Mouse (Mus musculus) adrenal gland, postnatal 25 days (tissue): ENCODE measurements around the gene Gnb1l. TPM values are rescaled to one million over a fixed set of nuclear protein-coding genes. Genes with fewer than 3 reads are reported as not detected.
A peak's percentile ranks its signal among the peaks of the same experiment; 100 is the strongest.

ENCODE experiments used
- DNase-seq: peaks from one replicate; pipeline ENCODE4 v3.0.0; 2021; ENCODE audit warnings: mixed read lengths
- total RNA-seq: library from RNA; stranded (reverse); gene quantifications from 2 replicates; pipeline ENCODE4 v1.2.3, GENCODE M21; 2021

Gene Gnb1l
- total RNA-seq, 1 experiment from 2014 or later: 9.4 TPM

DNA sequence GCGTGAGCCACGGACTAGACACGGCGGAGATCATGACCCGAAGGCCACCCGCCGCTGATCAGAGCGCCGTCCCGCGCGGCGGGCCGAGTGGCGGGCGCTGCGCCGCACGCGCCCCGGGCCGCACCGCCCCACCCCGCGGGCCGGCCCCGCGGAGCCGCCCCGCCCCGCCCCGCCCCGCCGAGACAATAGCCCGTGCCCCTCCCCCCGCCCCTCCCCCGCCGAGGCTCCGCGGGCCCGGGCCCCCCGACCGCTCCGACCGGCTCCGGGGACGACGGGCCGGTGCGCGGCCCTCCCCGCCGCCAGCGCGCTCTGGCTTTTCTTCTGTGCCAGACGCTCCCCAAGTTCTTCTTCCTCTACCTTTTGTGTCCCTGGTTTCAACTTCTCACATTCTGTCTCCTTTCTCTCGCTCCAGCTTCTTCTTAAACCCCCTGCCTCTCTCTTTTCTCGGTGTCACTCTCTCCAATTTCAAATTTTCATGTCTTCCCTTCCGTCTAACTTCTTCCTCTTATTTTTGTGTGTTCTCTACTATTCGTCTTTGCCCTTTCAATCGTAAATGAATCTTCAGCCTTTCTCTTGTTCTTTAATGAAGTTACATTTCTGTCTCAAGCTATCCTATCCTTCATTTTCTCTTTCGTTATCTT, 88.5 kb downstream of the Gnb1l start:
- DNase-seq: no peak

DNA sequence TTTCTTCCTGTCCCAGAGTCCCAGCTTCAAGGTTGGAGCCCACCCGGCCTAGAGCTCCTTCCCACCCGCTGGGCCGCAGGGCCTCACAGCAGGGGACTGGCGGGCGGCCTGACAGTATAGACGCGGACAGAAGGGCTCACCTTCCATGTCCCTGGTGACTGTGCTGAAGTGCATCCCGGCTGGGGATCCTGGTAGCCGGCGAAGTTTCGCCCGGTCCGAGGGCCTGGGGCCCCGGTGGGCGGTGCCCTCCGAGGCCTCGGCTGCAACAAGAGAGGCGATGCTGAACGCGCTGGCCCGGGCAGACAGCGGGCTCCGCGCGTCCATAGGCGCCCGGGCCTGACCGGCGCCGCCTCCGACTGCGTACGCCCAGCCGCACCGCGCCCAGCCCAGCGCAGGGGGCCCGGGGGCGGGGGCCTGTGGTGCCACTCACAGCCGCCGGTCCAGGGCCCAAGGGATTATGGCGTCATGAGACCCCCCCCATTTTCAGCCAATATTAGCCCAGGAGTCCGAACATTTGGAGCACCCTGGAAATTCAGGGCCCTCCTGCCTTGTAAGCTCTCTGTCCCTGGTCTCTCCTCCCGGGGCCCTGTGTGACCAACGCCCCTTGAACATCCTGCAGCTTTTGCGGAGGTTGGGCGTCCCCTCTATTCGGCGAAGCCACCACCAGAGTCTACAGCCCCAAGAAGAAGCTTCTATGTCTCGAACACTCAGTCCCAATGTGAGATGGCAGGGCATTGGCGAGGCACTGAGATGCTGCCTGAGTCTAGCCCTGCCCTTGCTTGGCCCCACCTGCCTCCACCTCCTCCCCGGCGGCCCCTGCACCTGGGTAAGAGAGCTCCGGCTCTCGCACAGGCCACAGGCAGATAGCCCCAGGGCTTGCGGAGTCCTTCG, 89.6 kb downstream of the Gnb1l start:
- DNase-seq: no peak

DNA sequence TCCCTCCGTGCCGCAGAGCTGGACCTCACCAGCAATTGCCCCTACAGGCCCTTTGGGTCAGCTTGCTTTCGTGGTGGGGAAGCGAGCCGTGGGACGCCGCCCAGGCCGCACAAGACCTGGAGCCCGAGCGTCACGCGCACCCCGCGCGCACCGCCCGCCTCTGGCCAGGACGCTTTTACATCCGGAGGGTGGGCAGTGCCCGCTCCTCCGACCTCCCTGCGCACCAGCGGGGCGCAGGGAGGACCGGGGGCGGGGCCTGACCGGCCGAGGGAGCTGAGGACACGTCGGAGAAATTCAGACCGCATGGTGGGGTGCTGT, 90.2 kb downstream of the Gnb1l start:
- no peak for DNase-seq

DNA sequence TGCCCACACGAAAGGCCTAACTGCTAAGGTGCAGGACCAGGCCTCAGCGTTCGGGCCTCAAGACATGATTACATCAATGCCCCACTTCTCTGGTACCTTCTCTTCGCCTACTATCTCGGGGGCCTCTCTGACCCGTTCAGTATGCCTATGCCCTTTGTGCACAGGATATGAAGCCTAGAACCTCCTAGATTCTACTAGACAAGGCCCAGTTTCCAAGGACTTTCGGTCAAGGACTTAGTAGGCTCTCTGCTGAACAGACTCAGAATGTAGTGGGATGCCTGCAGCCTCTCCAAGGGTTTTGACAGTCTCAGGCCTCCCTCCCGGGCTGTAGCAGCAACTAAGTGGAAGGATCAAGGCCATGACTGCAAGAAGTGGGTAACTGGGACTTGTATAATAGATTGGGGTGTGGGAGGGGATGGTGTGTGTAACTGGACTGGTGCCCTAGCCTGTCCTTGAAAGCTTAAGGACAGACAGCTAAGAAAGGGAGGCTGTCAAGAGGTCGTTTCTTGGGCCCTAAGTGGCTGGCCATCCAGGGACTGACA, 90.6 kb downstream of the Gnb1l start:
- DNase-seq: no peak

DNA sequence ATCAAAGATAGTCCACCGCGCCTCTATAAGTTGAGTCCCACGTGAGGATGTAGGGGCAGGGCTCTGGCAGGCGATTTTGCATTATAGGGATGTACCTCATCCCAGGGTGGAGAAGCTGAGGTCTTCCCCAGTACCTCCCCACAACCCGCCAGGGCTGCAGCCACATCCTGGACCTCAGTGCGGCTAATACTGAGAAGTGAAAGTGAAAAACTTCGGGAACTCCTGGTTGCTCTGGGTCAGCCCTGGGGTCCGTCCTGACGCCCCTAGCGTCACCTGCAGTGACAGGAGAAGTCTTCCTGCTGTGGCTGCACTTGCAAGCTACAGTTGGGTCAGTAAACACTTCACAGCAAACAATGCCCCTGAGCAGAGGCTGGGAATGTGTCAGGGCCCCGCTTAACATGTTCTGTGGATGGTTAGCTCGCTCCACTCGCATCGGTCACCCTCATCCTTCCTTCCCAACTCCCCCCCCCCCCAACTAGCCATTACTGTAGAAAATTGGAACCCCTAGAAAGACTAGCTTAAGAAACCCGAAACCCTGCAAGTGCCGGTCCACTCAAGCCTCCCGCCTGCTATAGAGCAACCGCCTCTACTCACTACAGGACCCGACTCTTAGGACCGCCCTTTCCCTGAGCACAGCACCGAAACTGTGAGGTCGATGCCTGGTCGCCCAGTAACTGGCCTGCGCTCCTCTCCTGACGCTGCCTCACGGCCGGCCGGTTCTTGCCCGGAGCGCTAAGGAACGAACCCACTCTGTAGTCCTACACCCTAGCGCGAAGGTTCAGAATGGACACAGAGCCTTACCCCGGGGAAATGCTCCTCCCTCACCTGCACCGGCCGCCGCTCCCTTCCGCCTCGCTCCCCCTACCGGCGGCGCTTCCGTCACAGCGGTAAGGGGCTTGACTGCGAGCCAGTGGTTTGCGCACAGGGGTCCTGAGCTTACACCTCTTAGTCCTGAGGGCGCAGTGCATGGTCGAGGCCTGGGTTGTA, 91.6 kb downstream of the Gnb1l start, which contains the start of gene Tbx1:
Gene Tbx1 (minus strand): TSS at position 868 of the 987 bp plus-strand sequence.
- DNase-seq: no peak

DNA sequence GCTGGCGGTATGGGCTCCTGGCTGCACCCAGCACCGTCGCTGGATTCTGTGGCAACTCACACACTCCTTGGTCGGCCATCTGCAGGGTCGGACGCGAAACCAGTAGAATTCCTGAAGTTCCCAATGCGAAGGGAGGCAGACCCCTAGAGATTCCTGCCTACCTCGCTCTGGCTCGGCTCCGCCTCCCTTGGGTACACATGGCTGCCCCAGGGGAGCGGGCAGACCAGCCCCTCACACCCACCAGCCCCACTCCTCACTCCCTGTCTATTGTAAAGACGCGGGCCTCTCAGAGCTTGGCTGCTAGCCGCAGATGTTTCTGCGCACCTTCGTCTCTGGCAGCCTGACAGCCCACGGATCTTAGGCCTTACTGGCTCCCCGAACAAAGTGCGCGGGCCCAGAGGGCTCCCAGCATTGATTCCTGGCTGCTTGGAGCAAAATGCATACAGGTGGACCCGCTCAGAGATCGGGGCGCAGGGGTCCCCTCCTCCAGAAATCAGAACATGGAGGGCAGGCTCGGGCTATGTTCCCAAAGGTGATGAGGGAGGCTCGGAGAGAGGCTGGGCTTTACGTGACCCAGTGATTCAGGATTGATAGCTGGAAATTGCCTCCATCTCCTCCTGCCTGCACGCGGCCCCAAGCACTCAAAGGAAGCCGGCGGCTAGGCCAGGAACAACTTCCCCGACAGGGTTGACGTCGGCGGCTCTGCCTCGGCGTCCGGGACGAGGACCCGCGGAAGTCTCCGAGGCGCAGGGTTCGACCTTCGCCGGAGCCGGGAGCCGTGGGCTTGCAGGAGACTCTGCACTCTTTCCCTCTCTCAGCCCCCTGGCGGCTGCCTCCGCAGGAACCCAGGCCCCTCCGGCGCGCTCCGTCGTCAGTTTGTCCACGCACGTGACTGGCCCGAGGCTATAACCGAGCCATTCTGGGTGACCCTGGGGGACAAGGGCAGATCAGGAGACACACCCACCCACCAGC, 92.8 kb downstream of the Gnb1l start:
- peak; percentile 15 for DNase-seq

DNA sequence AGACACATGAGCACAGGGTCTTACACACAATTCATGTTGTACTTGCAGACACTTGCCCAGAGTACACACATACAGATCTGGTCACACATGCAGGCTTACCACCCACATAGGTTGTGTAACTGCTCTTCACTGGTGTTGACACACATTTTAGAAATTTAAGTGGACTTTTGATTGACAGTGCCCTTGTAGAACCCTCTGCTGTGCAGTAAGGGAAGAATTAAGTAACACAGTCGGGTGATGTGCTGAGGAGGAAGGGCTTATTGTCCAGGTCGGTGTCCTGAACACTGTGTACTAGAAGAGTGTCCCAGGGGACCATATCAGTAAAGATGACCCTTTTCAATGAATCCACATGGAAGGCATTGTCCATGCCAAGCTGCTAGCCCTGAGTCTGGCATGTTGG, 95.4 kb downstream of the Gnb1l start:
- no peak for DNase-seq

DNA sequence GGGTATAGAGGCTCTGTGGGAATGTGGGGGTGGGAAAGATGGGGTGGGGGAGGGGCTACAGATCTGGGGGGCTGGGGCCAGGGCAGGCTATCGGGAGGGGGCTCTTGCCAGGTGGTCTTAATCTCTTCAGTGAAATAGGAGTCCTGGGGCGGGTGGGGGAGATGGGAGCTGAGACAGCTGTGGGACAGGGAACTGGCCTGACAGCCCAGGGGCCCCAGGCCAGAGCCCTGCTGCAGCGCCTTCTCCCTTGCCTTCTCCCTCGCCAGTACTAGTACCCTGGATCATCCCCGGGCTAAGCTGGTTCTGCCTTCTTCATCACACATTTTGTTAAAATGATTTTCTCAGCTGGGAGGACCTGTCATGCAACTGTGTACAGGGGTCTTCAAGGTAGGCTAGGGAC, 97.7 kb downstream of the Gnb1l start:
- DNase-seq: no peak

DNA sequence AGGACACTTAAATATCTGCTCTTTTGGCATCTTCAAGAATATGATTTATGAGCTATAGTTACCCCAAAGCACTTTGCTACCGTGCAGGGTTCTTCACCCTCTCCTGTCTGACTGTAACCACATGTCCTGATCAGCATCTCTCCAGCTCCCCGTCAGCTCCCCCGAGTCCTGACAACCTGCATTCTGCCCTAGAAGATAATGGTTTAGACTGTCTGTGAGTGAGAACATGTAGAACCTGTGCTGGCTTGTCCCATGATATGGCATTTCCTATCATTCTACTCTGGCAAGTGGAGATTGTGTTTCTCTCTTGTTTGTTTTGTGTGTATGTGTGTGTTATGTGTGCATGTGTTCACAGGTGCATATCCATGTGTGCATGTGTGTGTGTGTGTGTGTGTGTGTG, 99.5 kb downstream of the Gnb1l start:
- DNase-seq: no peak

DNA sequence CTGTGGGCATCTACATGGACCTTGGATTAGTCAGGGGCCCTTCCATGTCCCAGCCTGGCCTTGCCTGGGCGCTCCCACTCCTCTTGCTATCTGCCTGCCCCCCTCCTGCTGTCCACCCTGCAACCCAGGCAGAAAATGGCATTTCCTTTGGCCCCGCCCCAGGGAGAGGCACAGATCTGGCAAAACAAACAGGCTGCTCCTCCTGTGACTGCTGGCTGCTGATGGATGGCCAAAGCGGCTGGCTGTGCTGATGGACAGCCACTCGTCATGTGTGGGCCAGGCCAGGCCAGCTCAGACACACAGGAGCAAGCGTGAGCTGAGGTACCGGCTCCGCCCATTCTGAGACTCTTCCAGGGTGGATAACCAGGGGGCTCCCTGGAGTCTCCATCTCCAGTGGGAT, 102.9 kb downstream of the Gnb1l start:
- no peak for DNase-seq

DNA sequence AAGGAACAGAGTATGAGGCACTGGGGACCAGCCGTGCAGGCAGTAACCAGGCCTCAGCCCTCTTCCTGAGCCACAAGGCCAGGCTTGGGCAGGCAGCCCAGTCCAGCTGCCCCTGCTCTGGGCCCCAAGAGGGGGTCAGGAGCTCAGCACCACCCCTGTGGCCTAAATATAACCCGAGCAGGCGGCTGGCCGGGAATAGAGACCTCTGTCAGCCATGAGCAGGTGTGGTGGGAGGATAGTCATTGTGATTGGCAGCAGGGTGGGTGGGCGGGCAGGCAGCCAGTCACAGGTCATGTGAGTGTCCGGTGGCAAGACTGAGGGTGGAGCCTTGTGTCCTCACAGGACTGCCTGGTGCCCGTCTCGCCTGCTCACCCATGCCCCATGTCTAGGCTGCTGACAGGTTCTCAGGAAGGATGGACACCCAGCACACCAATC, 105.8 kb downstream of the Gnb1l start:
- no peak for DNase-seq

DNA sequence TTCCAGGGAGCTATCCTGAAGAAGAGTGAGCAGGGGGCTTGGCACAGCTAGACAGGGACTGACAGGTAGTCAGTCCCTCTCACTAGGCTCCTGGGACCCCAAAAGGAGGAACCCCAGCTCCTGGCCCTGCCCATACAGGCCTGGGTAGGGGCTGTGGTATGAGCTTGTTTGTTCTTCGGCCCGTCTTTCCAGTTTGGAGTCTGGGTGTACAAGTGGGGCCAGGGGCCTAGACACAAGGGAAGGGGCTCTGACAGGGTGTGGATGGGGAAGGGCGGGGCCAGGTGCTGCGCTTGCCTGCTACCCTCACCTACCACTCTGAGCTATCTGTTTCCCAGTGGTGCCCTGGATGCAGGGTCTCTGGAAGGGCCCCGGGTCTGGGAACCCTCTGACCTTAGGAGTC, 107.2 kb downstream of the Gnb1l start:
- DNase-seq: no peak

DNA sequence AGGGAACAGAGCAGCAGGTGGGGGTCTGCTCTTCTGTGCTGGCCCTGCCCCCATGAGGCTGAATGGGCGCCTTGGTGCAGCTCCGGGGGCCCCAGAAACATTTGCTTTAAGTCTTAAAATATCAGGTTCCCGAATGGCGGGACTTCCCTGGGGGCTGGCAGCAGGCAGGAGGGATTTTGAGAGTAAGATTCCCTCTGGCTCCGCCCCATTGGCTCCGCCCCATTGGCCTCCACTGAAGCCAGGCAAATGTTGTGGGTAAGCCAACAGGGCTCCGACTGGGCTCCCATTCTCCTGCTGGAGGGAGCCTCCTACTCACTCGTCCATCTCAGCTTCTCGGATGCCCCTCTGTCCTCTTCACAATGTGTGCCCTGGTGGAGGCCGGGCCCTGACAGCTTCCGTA, 109.7 kb downstream of the Gnb1l start:
- DNase-seq: no peak

DNA sequence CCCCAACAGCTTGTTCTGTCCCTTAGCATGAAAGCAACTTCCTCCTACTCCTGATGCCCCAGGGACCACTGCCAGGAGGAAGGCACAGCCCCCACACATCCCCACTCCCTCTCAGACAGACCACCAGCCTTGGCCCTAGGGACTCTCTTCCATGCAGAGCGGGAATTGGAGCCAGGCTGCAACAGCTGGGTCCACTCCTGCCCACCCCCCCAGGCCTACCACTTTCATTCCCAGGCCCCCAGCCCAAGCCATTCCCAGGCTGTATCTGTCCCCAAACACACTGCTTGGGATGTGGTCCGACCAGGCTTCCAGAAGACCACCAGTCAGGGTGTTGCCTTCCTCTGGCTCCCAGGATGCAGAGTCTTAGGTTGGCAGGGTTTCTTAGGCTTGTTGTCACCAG, 110.6 kb downstream of the Gnb1l start:
- DNase-seq: no peak

DNA sequence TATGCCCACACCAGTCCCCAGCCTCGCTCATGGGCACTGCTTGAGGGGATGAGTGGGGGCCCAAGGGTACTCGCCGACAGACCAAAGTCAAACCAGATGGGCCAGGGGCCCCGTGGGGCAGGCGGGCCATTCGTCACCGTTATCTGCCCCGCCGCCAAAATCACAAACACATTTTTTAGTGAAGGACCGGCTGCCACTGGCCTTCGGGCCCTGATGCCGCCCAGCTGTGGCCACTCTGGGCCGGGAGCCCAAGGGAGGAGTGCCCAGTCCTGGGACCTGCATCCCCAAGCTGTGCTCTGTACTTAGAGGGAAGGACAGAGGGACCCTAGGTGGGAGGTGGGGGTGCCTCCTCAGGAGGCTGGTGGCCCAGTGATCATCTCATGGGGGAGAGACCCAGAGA, 113.2 kb downstream of the Gnb1l start:
- no peak for DNase-seq

DNA sequence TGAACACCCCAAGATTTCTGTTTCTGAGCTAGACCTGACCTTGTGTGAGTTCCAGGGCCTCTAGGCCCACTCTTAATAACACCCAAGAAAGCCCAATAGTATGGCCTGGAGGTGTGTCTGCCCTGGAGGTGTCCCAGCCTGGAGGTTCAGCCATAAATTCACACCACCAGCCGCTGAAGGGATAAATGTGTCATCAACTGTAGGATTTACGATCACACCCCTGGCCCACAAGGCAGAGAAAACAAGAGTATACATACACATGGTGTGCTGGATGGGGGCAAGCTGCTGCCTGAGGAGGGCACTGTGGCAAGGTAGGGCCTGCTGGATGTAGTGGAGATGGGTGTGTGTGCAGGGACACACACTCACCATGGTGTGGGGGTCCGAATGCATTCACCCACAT, 114.8 kb downstream of the Gnb1l start:
- no peak for DNase-seq

Other genes starting within 250 kb of the Gnb1l start
- 139 and 168 TPM in 2 replicates for gene Ranbp1, start 250.0 kb upstream of the Gnb1l start, total RNA-seq
- not detected in 2 replicates for gene Gm49776, start 240.4 kb upstream of the Gnb1l start, total RNA-seq
- gene Dgcr8, start 209.5 kb upstream of the Gnb1l start, total RNA-seq: 37.2 and 39.0 TPM in 2 replicates
- 39.4 and 57.3 TPM in 2 replicates for gene Tango2, start 150.6 kb upstream of the Gnb1l start, total RNA-seq
- gene Arvcf, start 150.5 kb upstream of the Gnb1l start, total RNA-seq: 30.3 and 48.1 TPM in 2 replicates
- gene Txnrd2, start 72.3 kb upstream of the Gnb1l start, total RNA-seq: 73.7 and 79.7 TPM in 2 replicates
- 147 and 150 TPM in 2 replicates for gene Comt, start 71.9 kb upstream of the Gnb1l start, total RNA-seq
- gene Rtl10, start 188 bp downstream of the Gnb1l start, total RNA-seq: 7.1 and 8.6 TPM in 2 replicates
- gene Tbx1, start 92.0 kb downstream of the Gnb1l start, total RNA-seq: 0.52 TPM in 1 of 2 replicates, not detected in the other
- not detected in 2 replicates for gene Gp1bb, start 123.7 kb downstream of the Gnb1l start, total RNA-seq
- 2.8 and 5.5 TPM in 2 replicates for gene Gm49601, start 127.7 kb downstream of the Gnb1l start, total RNA-seq
- gene Sept5, start 131.2 kb downstream of the Gnb1l start, total RNA-seq: 8.4 and 11.4 TPM in 2 replicates